Mouse (Mus musculus): ENCODE data around the gene Mlph.

GRCm38 (mm10) chr1:90903971-90904458 is 10.9 kb upstream of the Mlph start:
- TF ChIP-seq POLR2A (IDR thresholded peaks at IDR 0.05; ENCODE audit: extremely low read depth, insufficient read depth, low read length): no peak
- TF ChIP-seq CTCF (IDR thresholded peaks at IDR 0.05; ENCODE audit: low read depth, low read length): no peak

All from liver, adult 2 months (tissue).